Mouse (Mus musculus) myocyte (in vitro differentiated cells): ENCODE measurements around the gene Dpp6.

Experiments used
- CEBPB ChIP-seq: IDR thresholded peaks from 2 replicates; pipeline ENCODE4 v1.6.1; 2011; ENCODE audit warnings: mild to moderate bottlenecking, moderate library complexity; ENCODE audit not compliant: poor library complexity, insufficient read depth, severe bottlenecking
- MAX ChIP-seq: IDR thresholded peaks from one replicate; pipeline ENCODE4 v1.6.1; 2011; ENCODE audit warnings: low read depth, mild to moderate bottlenecking, control low read depth
- MYOG ChIP-seq, 3 experiments: IDR thresholded peaks; one replicate each; pipeline ENCODE4 v1.6.1; 2011; ENCODE audit warnings: control low read depth in 2 of 3, low read depth in 2 of 3, mild to moderate bottlenecking in 2 of 3; ENCODE audit not compliant: insufficient read length in 2 of 3, control insufficient read depth in 1 of 3, insufficient read depth in 1 of 3
- POLR2A ChIP-seq: IDR thresholded peaks from one replicate; pipeline ENCODE4 v1.6.1; 2011; ENCODE audit warnings: low read depth, mild to moderate bottlenecking, control low read depth, moderate library complexity; ENCODE audit not compliant: insufficient read length
- USF1 ChIP-seq: IDR thresholded peaks from one replicate; pipeline ENCODE4 v1.6.1; 2011; ENCODE audit warnings: low read depth, mild to moderate bottlenecking, control low read depth, moderate library complexity

GRCm38 (mm10) chr5:26979755-26980154 lies 162.8 kb downstream of the Dpp6 start:
- TF ChIP-seq MYOG (IDR thresholded peaks at IDR 0.05; ENCODE audit: control insufficient read depth in 1 of 3, insufficient read depth in 1 of 3, insufficient read length in 2 of 3, low read depth in 2 of 3) (no peak), USF1 (no peak), POLR2A (no peak), MAX (no peak), CEBPB (no peak)
